Mouse (Mus musculus) layer of hippocampus, adult 6 months (tissue): ENCODE data around the gene Dnm2. TPM values are rescaled to one million over a fixed set of nuclear protein-coding genes. Genes with fewer than 3 reads are reported as not detected.

Experiments
- long read RNA-seq, 2 experiments: library from polyadenylated mRNA; unstranded; transcript quantifications; one replicate each; pipeline ENCODE4 v2.0.0; 2019 to 2020
- microRNA-seq: library from miRNA; unstranded; fragments of <30 nt; microRNA quantifications from one replicate; pipeline ENCODE4 v1.2.0, GENCODE M21; 2020
- polyA plus RNA-seq: library from polyadenylated mRNA; unstranded; fragments of <200 nt; fragmentation: Nextera tagmentation; gene quantifications from 2 replicates; pipeline ENCODE4 v1.2.3, GENCODE M21; 2021

Dnm2 gene
- polyA plus RNA-seq = 23.4 and 27.0 TPM in 2 replicates
- long read RNA-seq, experiment 1, partial matches to known transcripts = 11 of 42 reads
- long read RNA-seq, experiment 1, other reads (novel, unspliced or antisense) = 22 of 42 reads
- long read RNA-seq, experiment 2, transcript Dnm2-212 (20 exons, 2,715 nt) = minor isoform, 10 of 173 reads
- long read RNA-seq, experiment 2, transcript Dnm2-201 (21 exons, 3,502 nt) = major isoform, 25 of 173 reads
- long read RNA-seq, experiment 2, transcript Dnm2-206 (21 exons, 2,613 nt) = minor isoform, 17 of 173 reads
- long read RNA-seq, experiment 2, transcript Dnm2-211 (21 exons, 3,510 nt) = minor isoform, 13 of 173 reads
- long read RNA-seq, experiment 2, partial matches to known transcripts = 12 of 173 reads
- long read RNA-seq, experiment 2, other reads (novel, unspliced or antisense) = 86 of 173 reads

DNA sequence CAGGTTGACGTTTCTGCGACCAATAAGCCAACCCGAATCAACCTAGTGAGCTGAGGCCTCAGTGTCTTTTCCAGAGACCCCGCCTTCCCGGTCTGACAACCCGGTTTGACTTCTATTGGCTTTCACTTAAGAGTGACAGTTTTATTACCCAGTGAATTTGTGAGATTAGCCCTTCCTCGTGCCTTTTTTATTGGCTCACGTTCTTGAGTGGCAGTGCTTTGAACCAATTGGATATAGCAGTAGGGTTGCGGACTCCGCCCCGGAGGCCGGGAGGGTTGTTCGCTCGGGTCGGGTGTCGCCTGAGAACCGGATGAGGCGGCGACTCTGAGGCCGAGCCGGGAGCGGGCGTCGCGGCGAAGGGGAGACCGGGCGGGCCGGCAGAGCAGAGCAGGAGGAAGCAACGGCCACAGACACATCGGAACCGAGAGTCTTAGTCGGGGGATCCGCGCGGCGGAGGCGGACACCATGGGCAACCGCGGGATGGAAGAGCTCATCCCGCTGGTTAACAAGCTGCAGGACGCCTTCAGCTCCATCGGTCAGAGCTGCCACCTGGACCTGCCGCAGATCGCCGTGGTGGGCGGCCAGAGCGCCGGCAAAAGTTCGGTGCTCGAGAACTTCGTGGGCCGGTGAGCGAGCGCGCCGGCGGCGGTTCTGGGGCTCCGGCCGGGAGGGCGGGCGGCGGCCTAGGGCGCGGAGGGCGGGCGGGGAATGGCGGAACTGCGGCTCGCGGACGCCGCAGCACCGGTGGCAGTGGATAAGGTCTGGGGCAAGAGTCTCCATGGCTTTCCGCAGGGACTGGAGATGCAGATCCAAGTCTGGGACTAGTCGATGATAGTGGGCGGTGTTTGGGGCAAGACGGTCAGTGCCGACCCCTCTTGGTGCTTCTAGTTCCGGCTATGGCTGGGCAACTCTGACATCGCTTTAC is at the start of gene Dnm2:
Gene Dnm2, plus strand, starts transcription at position 278 of the 925 bp plus-strand sequence.

DNA sequence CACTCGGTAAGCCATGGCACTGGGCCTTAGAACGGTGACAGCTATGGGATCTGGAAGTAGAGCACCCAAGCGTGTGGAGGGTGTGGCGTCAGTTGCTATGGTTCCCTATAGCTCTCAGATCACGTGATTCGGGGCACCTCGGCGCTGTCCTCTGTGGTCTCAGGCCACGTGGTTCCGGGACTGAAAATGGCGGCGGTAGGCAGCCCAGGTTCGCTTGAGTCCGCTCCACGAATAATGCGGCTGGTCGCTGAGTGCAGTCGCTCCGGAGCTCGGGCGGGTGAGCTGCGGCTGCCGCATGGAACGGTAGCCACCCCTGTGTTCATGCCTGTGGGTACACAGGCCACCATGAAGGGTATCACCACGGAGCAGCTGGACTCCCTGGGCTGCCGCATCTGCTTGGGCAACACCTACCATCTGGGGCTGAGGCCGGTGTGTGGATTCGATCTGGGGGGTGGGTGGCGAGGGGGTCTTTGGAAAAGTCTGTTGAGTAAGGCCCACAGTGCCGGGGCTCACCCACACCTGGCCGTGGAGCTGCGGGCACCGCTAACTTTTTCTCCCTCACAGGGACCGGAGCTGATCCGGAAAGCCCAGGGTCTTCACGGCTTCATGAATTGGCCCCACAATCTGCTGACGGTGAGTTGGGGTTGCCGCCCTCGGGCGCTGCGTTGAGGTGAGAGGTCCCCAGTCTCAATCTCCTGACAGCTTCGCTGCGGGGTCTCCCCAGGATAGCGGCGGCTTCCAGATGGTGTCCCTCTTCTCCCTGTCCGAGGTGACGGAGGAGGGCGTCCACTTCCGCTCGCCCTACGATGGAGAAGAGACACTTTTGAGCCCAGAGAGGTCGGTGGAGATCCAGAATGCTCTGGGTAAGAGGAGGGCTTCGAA is 12.8 kb upstream of the Dnm2 start, which contains the start of gene Qtrt1:
Gene Qtrt1, plus strand, starts transcription at position 169 of the 882 bp plus-strand sequence.

DNA sequence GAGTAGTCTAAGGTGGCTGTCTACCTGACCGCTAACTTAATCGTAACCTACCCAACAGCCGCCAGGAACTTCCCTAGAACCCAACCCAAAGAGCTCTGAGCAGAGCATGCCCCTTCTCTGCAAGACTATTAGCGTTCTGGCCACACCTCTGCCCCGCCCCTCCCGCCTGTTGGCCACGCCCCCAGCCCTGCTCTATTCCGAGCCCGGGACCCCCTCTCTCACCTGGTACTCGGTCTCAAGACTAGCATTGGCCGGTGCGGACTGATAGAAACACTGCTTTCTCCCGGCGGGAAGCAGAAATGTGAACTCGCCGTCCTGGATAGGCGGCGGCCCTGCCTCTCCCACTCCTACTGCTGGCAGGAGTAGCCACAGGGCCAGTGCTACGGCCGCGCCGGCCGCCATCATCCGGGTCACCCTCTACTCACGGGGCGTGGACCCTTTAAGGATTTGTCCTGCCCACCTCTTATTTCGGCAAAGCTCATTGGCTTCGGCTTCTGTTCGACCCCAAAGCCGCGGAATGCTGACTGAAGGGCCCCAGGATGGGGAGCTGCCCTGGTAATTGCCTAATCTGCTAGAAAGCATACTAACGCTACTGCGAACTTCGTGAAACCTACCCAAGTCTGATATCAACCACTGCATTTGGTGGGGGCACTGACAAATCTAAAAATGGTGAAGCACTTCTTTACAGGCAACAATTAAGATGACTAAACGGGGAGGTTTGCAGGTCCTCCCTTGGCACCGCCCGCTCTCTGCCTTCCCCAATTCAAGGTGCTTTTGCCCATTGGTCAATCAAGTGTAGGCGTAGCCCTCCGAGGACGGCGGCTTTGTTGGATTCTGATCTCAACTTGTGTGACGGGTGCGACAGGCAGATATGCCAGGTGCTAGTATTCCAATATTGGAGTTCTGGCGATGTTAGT is 85.3 kb downstream of the Dnm2 start, which contains the start of gene Tmed1:
Gene Tmed1, minus strand, starts transcription at position 481 of the 917 bp plus-strand sequence.

DNA sequence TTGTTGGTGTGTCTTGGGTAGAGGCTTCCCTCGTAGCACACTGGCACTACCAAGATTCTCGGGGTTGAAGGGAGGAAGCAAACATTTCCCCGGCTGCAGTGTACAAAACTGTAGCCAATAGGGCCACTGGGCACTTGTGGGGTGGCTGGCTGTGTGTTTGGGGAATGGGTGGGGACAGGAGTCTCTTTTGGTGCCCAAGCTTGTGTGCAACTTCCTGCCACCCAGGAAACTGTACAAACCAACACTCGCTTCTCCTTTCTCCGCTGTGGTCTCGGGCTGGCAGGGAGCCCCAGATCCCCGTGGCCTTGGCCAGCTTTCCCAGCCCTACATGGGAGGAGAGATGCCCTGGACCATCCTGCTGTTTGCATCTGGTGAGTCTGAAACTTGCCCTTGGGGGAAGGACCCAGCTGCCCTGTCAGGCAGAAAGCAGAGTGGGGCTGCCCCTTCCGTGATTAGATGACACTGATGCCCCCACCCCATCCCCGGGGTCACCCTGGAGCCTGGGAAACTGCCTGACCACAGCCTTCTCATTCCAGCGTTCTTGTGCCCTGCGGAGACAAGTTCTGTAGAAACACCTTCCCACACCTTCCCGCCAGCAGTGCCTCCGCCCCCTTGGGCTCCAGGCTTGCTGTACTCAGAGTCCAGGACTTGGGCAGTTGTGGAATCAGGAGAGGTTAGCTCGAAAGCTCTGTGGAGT is 101.4 kb downstream of the Dnm2 start, which contains the start of gene AB124611:
Gene AB124611, plus strand, starts transcription at position 240 of the 697 bp plus-strand sequence.

DNA sequence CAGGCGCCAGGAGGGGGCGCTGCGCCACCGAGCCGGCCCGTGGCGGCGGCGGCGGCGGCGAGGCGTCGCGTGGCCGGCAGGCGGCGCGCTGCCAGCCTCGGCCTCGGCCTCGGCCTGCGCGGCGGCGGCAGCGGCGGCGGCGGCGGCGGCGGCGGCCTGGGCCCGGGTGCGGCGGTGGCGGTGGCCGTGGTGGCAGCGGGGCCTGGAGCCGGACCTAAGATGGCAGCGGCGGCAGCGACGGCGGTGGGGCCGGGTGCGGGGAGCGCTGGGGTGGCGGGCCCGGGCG is 122.0 kb downstream of the Dnm2 start, which contains the start of gene Carm1:
Gene Carm1, plus strand, starts transcription at position 106 of the 286 bp plus-strand sequence.

Small RNA genes lying within 50 kb of the gene (microRNA-seq; reads per million reads assigned to microRNA genes)
- gene Mir199a-1 = not detected

Other genes with a start within 250 kb of the Dnm2 start
- gene Keap1, start 185.5 kb upstream of the Dnm2 start, polyA plus RNA-seq = 66.2 and 66.6 TPM in 2 replicates
- gene S1pr5, start 176.5 kb upstream of the Dnm2 start, polyA plus RNA-seq = 17.8 and 19.0 TPM in 2 replicates
- 40.2 and 43.9 TPM in 2 replicates for gene Atg4d, start 159.6 kb upstream of the Dnm2 start, polyA plus RNA-seq
- 2.3 and 4.6 TPM in 2 replicates for gene Kri1, start 136.9 kb upstream of the Dnm2 start, polyA plus RNA-seq
- 98.6 and 114 TPM in 2 replicates for gene Cdkn2d, start 133.5 kb upstream of the Dnm2 start, polyA plus RNA-seq
- gene Ap1m2, start 112.6 kb upstream of the Dnm2 start, polyA plus RNA-seq = 0.53 and 0.93 TPM in 2 replicates
- 18.0 and 18.1 TPM in 2 replicates for gene Slc44a2, start 104.2 kb upstream of the Dnm2 start, polyA plus RNA-seq
- gene Ilf3, start 57.0 kb upstream of the Dnm2 start, polyA plus RNA-seq = 102 and 148 TPM in 2 replicates
- 19.7 and 20.8 TPM in 2 replicates for gene Qtrt1, start 13.1 kb upstream of the Dnm2 start, polyA plus RNA-seq
- 32.1 and 34.7 TPM in 2 replicates for gene Tmed1, start 85.3 kb downstream of the Dnm2 start, polyA plus RNA-seq
- 0.28 and 0.41 TPM in 2 replicates for gene AB124611, start 101.3 kb downstream of the Dnm2 start, polyA plus RNA-seq
- 6.5 and 7.8 TPM in 2 replicates for gene Carm1, start 122.0 kb downstream of the Dnm2 start, polyA plus RNA-seq
- gene Timm29, start 167.8 kb downstream of the Dnm2 start, polyA plus RNA-seq = 39.3 and 42.6 TPM in 2 replicates
- 15.1 and 15.9 TPM in 2 replicates for gene Yipf2, start 167.9 kb downstream of the Dnm2 start, polyA plus RNA-seq
- gene Smarca4, start 191.3 kb downstream of the Dnm2 start, polyA plus RNA-seq = 28.6 and 29.2 TPM in 2 replicates